Mouse (Mus musculus): ENCODE measurements around the gene Pdxp.

Gene Pdxp

DNA sequence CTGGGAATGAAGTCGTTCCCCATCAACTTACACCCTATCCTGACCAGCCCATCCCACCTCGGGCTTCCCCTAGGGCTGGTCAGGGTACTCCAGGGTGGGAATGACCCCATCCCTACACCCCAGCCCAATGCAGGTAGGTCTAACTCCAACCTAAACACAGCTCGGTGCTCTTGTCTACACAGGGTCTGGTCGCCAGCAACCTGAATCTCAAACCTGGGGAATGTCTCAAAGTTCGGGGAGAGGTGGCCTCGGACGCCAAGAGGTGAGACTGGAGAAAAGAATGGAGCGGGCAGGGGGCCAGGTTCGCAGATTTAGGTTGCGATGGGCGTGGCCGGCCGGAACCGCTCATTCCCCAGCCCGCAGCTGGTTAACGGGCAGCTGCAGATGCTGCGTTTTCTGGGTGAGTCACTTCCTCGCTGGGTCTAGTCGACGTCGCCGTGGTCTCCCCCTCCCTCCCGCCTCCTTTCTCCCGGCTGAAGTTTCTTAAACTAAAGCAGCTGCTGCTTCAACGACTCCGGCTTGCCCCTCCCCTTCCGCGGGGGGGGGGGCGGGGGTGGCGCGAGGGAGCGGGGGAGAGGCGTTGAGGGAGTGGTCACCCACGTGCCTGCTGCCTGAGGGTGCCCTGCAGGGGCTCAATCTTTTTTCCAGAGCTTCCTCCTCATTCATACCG is 14.2 kb downstream of the Pdxp start:
- DNase-seq (ENCODE audit: low read depth) = peak; percentile 93

- no peak for DNase-seq (ENCODE audit: low read depth)
Measured at GRCm38 (mm10) chr15:78928539-78928938, 14.8 kb downstream of the Pdxp start.

DNA sequence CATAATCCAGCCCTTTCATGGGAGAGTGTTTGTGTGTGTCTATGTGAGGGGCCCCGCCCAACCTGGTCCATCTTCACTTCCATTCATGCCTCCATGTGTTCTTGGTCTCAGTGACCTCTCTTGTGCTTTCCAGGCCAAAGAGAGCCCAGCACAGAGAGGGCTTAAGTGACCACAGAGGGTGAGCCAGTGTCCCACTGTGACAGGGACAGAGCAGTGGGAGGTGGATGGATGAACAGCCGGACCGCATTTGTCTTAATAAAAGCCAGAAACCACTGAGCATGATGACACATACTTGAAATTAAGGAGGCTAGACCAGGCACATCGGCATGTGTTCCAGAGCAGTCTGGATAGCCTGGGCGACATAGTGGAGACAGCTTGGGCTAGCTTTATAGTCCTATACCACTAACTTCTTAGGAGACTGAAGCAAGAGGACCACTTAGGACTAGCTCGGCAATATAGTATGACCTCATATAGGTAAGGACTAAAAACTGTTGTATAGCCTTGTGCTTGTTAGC is 16.5 kb downstream of the Pdxp start:
- DNase-seq (ENCODE audit: low read depth) = no peak

DNA sequence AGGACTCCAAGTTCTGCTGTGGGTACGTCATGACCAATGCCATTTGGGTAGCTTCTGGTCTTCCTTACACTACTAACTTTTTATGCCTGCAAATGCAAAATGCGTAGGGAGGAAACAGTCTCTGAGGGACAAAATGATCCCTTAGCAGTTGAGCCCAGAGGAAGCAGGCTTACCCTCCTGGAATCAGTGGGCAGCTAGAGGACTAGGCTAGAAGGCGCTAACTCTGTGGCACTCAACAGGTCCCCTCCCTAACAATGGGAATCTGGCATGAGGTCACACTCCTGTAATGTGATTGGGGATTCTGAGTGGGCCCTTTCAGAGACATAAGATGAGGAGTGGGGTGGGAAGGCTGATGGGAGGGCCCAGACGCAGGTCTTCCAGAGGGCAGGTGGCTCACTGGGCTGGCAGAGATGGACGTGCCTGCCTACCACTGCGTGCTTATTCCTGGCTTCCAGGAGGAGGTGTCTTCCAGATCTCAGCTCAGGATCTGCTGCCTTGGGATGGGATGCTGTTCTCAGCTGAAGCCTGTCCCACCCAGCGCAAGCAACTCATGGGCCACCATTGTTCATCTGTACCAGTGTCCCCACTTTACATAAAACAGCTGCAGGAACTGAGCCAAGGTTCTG is 17.2 kb downstream of the Pdxp start:
- DNase-seq (ENCODE audit: low read depth) = no peak

DNA sequence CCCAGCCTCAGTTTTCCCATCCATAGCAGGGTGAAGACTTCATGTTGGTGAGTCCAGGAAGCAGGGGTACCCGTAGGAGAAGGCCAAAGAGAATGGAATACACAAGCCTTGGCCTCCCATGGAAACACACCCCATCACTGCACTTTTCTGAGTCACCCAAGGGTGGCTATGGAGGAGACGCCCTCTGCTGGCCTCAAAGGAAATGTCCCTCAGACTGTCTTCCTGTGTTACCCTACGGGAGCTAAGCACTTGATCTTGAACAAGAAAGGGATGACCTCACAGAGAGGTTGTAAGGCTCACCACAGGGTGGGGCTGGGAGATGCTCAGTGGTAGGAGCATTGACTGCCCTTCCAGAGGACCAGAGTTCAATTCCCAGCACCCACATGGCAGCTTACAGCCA is 17.9 kb downstream of the Pdxp start:
- peak; percentile 93 for DNase-seq (ENCODE audit: low read depth)

DNA sequence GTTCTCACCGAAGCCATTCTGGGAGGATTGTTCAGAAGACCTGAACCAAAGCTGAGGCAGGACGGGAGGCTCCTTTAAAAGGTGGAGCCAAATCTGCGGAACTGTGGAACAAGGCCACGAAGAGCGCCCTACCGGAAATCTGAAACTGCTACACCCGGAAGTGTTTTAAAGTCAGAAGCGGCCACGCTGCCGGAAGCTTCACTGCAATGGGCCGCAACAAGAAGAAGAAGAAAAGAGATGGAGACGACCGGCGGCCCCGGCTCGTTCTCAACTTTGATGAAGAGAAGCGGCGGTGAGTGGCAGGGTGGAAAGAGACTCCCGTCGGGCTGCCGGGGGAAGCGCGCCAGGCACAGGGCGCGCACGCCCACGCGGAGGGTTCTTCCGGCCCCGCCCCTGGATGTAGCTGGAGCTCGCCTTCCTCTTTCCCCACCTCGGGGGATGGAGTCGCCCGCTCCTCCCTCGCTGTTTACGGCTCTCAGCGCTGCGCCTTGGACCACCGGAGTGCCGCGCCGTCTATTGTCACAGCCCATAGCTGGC is 21.1 kb downstream of the Pdxp start, which contains the start of gene Nol12:
Nol12 (plus strand) TSS at position 150 of the 537 bp plus-strand sequence.
- peak; percentile 96 for DNase-seq (ENCODE audit: low read depth)

DNA sequence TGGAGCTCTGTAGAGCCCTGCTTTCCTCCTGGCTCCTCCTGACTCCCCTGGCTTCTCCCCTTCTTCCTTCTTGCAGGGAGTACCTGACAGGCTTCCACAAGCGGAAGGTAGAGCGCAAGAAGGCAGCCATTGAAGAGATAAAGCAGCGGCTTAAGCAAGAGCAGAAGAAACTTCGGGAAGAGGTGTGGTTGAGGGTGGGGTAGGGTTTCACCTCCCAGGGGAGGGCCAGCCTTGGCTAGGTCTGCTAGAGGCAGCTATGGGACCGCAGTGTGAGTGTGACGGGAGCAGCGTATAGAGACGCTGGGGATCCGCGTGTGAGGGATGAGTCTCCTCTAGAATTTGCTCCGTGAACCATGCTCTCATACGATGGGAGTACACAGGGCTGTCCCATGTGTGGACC is 22.7 kb downstream of the Pdxp start:
- DNase-seq (ENCODE audit: low read depth) = no peak

- no peak for DNase-seq (ENCODE audit: low read depth)
Measured at GRCm38 (mm10) chr15:78937311-78937710, 23.6 kb downstream of the Pdxp start.

DNA sequence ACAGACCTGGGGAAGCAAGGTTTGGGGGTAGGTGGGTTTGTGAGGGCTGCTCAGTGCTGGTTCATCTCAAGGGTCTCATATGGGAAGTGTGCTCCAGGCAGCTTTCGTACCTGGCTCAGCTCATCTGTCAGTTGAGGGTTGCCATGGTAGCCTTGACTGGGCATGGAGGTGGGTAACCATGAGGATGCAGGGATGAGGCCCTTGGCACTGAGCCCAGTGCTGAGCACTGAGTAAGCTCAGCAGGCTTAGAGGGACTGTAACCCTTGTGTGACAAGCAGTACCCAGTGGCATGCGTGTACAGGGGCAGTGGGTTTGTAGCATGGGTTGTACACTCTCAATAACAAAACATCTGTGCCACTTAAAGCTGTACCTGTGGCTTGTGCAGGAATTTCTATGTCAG is 24.2 kb downstream of the Pdxp start:
- DNase-seq (ENCODE audit: low read depth) = no peak

GRCm38 (mm10) chr15:78940325-78940724 is 26.6 kb downstream of the Pdxp start:
- no peak for DNase-seq (ENCODE audit: low read depth)

DNA sequence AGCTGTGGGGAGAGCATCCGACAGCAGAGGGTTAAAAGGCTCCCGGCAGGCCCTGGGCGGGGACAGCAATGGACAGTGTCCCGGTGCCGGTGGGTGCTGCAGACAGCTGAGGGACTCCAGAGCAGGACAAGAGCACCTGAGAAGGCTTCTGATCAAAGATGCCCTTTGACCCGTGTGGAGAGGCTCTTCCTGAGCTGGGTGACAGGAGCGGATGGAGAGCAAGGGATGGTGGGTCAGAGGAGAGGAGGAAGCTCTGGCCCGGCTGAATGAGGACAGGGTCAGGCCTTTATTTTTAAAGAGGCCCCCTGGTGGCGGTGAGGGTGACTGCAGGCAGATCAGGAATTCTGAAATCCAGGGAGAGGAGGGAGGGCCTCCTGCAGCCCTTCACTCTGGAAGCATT is 28.9 kb downstream of the Pdxp start:
- peak; percentile 76 for DNase-seq (ENCODE audit: low read depth)

DNA sequence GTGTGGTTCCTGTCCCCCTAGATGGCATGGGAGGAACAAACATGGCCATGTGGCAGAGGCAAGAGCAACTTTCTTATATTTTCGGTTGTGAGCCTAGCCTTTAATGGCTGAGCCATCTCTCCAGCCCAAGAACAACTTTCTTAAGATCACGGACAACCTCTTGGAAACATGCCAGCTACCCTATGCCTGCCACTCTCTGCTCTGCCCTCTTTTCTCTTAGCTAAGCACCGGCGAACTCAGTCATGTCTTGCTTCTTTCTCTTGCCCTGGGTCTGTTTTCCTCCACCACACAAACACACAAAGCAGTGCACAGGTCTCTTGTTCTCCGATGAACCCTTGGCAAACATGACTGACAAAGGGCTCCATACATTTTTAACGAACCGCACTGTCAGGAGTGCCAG is 32.5 kb downstream of the Pdxp start:
- no peak for DNase-seq (ENCODE audit: low read depth)

GRCm38 (mm10) chr15:78947657-78948056 is 33.9 kb downstream of the Pdxp start, which contains the start of gene Triobp:
Gene Triobp (plus strand): TSS chr15:78947724.
- DNase-seq (ENCODE audit: low read depth) = peak; percentile 80

DNA sequence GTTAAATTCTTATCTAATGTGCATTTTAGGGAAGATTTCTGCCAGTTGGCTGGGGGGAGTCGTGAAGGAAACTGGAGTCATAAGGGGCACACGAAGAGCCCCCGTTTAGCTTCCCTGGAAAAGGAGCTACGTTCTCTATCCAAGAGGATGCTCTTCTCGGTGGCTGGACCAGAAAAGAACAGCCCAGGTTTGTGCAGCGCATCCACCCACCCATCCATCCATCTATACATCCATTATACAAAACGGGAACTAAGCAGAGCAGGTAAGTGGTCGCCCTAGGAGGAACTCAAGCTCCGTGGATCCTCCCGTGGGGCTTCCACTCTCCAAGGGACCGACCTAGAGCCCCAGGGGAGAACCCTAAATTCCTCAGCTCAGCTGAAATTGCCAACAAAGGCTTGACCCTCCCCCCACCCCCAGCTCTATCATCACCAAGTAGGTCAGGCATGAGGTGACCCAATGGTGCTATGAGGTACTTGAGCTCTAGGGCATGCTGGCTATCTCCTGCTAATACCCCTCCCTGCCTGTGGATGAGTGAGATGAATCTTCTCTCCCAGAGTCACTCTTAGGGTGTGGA is 34.5 kb downstream of the Pdxp start:
- no peak for DNase-seq (ENCODE audit: low read depth)

- no peak for DNase-seq (ENCODE audit: low read depth)
Measured at GRCm38 (mm10) chr15:78948883-78949282, 35.2 kb downstream of the Pdxp start.

DNA sequence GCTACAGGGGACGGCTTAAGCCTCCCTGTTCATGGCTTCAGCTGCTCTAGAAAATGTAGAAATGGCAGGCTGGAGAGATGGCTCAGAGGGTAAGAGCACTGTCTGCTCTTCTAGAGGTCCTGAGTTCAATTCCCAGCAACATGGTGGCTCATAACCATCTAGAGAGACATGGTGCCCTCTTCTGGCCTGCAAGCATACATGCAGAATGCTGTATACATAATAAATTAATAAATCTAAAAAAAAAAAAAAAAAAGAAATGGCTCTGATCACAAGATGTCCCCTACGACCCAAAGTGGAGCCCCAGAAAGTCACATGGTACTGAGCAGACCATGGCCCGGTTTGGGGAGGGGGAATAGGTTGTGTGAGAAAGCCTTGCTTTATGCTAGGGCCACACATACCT is 41.9 kb downstream of the Pdxp start:
- DNase-seq (ENCODE audit: low read depth) = no peak

- peak; percentile 70 for DNase-seq (ENCODE audit: low read depth)
Measured at GRCm38 (mm10) chr15:78956351-78956750, 42.6 kb downstream of the Pdxp start.

DNA sequence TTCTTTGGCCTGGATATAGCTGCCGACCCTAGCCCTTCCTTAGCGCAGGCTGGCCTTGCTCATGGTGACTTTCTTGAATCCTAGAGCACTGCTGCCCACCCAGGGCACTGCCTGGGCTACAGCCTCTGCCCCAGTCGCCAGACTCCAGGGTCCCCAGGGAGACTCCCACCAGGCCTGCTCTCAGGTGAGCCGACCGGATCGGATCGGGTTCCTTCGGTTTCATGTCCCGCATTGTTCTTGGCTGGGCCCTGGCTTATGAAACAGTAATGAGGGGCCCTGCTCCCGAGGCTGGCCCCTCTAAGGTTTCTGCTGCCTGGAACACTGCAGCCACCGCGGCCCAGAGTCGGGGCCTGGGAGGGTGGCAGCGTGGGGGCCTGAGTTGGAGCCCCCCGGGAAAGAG is 43.3 kb downstream of the Pdxp start:
- DNase-seq (ENCODE audit: low read depth) = no peak

DNA sequence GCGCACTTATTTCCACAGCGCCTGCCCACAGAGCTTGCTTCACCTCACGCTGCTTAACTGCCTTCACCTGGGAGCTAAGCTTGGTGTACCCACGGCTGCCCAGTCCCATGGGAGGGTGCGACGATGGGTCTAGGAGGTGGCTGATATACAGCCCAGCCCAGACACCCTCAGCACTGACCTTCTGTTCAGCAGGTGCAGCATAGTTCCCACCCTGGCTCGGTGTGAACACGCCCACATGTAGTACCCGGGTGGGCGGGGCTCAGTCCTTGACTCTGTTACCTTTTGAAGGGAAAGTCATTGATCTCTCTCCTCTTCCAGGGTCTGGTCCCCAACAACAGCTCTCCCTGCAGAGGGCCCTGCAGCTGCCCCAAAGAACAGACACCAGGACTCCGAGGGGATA is 45.8 kb downstream of the Pdxp start:
- no peak for DNase-seq (ENCODE audit: low read depth)

- DNase-seq (ENCODE audit: low read depth) = no peak
Measured at GRCm38 (mm10) chr15:78960088-78960487, 46.4 kb downstream of the Pdxp start.

DNA sequence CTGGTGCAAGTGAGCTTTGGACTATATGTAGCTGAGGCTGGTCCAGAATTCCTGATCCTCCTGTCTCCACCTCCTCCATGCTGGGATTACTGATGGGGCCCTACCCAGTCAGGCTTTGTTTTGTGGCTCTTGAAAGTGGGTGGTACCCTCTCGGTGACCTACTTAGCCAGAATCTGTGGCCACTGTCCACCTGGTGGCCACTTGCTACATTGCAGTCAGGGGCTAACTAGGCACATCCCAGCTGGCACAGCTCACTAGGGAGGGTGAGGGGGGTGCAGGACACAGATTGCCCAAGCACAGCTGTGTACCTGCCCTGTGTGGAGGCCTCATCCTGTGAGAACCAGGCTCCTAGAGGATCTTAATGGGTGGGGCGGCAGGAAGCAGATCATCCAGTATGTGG is 49.2 kb downstream of the Pdxp start:
- peak; percentile 79 for DNase-seq (ENCODE audit: low read depth)
